Mouse (Mus musculus) CH12.LX (cell line): ENCODE measurements around the gene Gngt2. TPM values are rescaled to one million over a fixed set of nuclear protein-coding genes. Genes with fewer than 3 reads are reported as not detected.

Experiments used
- DNase-seq: peaks from one replicate; pipeline ENCODE4 v3.0.0-alpha.2; 2013; ENCODE audit errors: extremely low read depth
- H3K27ac ChIP-seq: 2 replicates; pipeline ENCODE4 v1.5.1; 2012; ENCODE audit warnings: low read depth, mild to moderate bottlenecking, control low read depth, moderate library complexity; ENCODE audit not compliant: insufficient read depth
- H3K27me3 ChIP-seq: replicated peaks from 2 replicates; pipeline ENCODE3; 2012; ENCODE audit warnings: inconsistent platforms
- H3K36me3 ChIP-seq, 2 experiments: replicated peaks in 1 of 2; 2 replicates each; pipeline versions ENCODE3 to v1.6.1; 2012; ENCODE audit warnings: inconsistent platforms in 1 of 2, low read length in 1 of 2, mild to moderate bottlenecking in 1 of 2, mixed read lengths in 1 of 2, moderate library complexity in 1 of 2; ENCODE audit not compliant: control insufficient read depth in 1 of 2, insufficient read depth in 1 of 2
- H3K4me1 ChIP-seq, 2 experiments: 2 replicates each; pipeline ENCODE4 v1.6.1; 2012; ENCODE audit warnings: inconsistent platforms in 1 of 2, moderate library complexity in 1 of 2; ENCODE audit not compliant: insufficient read depth in 2 of 2, control insufficient read depth in 1 of 2
- H3K4me2 ChIP-seq: 2 replicates; pipeline ENCODE4 v1.6.1; 2012; ENCODE audit warnings: low read depth, mild to moderate bottlenecking, control low read depth; ENCODE audit not compliant: poor library complexity, insufficient read depth, severe bottlenecking
- H3K4me3 ChIP-seq, 3 experiments: fragments of 150-350 bp in 1 of 3; sonication (generic) in 1 of 3; replicated peaks in 1 of 3; 2 replicates each; pipeline versions ENCODE3 to v1.5.1; 2011 to 2012; ENCODE audit warnings: low read depth in 2 of 3, low read length in 2 of 3, mild to moderate bottlenecking in 2 of 3, moderate library complexity in 2 of 3, control low read depth in 1 of 3, improper control_type of control experiment in 1 of 3, inconsistent platforms in 1 of 3, mixed read lengths in 1 of 3; ENCODE audit not compliant: poor library complexity in 1 of 3
- H3K79me2 ChIP-seq: replicated peaks from 2 replicates; pipeline ENCODE4 v1.6.1; 2012; ENCODE audit warnings: mild to moderate bottlenecking, moderate library complexity; ENCODE audit not compliant: control insufficient read depth, poor library complexity, insufficient read depth, severe bottlenecking; ENCODE audit errors: extremely low read depth
- H3K9ac ChIP-seq: 2 replicates; pipeline ENCODE4 v1.6.1; 2012; ENCODE audit warnings: low read depth, mild to moderate bottlenecking, control low read depth, moderate library complexity; ENCODE audit not compliant: insufficient read depth
- H3K9me3 ChIP-seq: replicated peaks from 2 replicates; pipeline ENCODE3; 2012; ENCODE audit warnings: low read length, inconsistent platforms, mixed read lengths
- BHLHE40 ChIP-seq: IDR thresholded peaks from 2 replicates; pipeline ENCODE4 v1.6.1; 2011; ENCODE audit warnings: mild to moderate bottlenecking, low read depth, low read length, improper control_type of control experiment
- EP300 ChIP-seq: IDR thresholded peaks from 2 replicates; pipeline ENCODE4 v1.6.1; 2011; ENCODE audit warnings: low read length, improper control_type of control experiment
- HCFC1 ChIP-seq: IDR thresholded peaks from 2 replicates; pipeline ENCODE4 v1.6.1; 2012; ENCODE audit warnings: low read depth, mild to moderate bottlenecking, inconsistent platforms, low read length, improper control_type of control experiment
- MAFK ChIP-seq: IDR thresholded peaks from 2 replicates; pipeline ENCODE4 v1.6.1; 2011; ENCODE audit warnings: low read length, improper control_type of control experiment; ENCODE audit not compliant: insufficient replicate concordance
- MYC ChIP-seq: IDR thresholded peaks from 2 replicates; pipeline ENCODE4 v1.6.1; 2011; ENCODE audit warnings: low read depth, mild to moderate bottlenecking, improper control_type of control experiment, low read length
- NELFE ChIP-seq: IDR thresholded peaks from 2 replicates; pipeline ENCODE4 v1.6.1; 2011; ENCODE audit warnings: low read depth, low read length, improper control_type of control experiment
- POLR2A ChIP-seq: IDR thresholded peaks from 2 replicates; pipeline ENCODE4 v1.6.1; 2011; ENCODE audit warnings: low read depth, mild to moderate bottlenecking, improper control_type of control experiment, low read length
- POLR2AphosphoS2 ChIP-seq: IDR thresholded peaks from 2 replicates; pipeline ENCODE4 v1.6.1; 2011; ENCODE audit warnings: low read depth, low read length, improper control_type of control experiment
- TBP ChIP-seq: conservative IDR thresholded peaks from 2 replicates; pipeline ENCODE4 v1.6.1; 2011; ENCODE audit warnings: low read depth, low read length, improper control_type of control experiment
- ZNF384 ChIP-seq: IDR thresholded peaks from 2 replicates; pipeline ENCODE4 v1.6.1; 2012; ENCODE audit warnings: low read depth, low read length, improper control_type of control experiment, inconsistent platforms
- dilution Hi-C: fragments of 300-500 bp; cut with MboI; formaldehyde crosslinking; loops from 2 replicates; pipeline ENCODE4 v1.14.3; 2020; ENCODE audit warnings: low sequenced_read_pairs; ENCODE audit not compliant: extremely low pct_unique_long_range_greater_than_20kb, extremely low pct_ligation_motif_present
- in situ Hi-C: fragments of 300-500 bp; cut with MboI; formaldehyde crosslinking; loops from 3 replicates; pipeline ENCODE4 v1.14.3; 2019; ENCODE audit warnings: low sequenced_read_pairs, low pct_ligation_motif_present, low pct_unique_long_range_greater_than_20kb, mixed read lengths
- polyA plus RNA-seq: library from polyadenylated mRNA; unstranded; fragments of >175 nt; gene quantifications from 2 replicates; pipeline ENCODE4 v1.2.1, GENCODE M21; 2012; ENCODE audit warnings: low read depth; ENCODE audit not compliant: insufficient read length
- total RNA-seq, 2 experiments: library from RNA; depleted of rRNA; stranded (reverse); fragments of 300-350 nt in 1 of 2; fragments of >200 nt in 1 of 2; gene quantifications; 2 replicates each; pipeline ENCODE4 v1.2.3; 2012 to 2014

The Gngt2 gene
- total RNA-seq (2012; rRNA removed) (133 and 143 TPM in 2 replicates), total RNA-seq (2014; rRNA removed) (157 and 162 TPM in 2 replicates), polyA plus RNA-seq (136 and 140 TPM in 2 replicates)

DNA sequence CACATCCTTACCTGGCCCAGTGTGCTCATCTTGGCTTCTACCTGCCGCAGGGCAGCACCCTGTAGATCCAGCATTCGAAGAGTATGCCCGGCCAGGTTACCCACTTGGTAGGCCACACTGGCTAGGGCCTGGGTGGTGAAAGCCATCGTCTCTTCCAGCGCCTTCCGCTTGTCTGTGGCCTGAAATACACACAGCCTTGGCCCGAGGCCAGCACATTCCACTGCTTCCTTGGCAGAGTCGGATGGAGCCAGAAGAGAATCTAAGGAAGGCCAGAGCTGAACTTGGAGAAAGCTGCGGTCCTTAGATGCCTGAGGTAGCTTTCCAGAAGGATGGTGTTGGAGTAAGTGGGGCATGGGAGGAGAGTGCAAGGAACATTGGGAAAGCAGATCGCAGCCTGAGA, at the start of gene Gngt2:
Gngt2 (plus strand) TSS at position 158 of the 400 bp plus-strand sequence.
- peaks cover 50 to 92% of the 10 kb centered on the region in 2 experiments for H3K4me1 ChIP-seq
- H3K36me3 ChIP-seq: peaks cover 33 to 43% of the 10 kb centered on the region in 2 experiments
- H3K9me3 ChIP-seq: no peaks in the 10 kb centered on the region
- in situ Hi-C loops (no loop called here), dilution Hi-C loops (no loop called here)
- peak within 1 kb of the TSS; percentile 29; the same call in 1 of the 2 replicates for H3K9ac ChIP-seq
- H3K27me3 ChIP-seq: no peaks in the 10 kb centered on the region
- peak within 1 kb of the TSS in 2 of 3 experiments; percentile 4 to 40 for H3K4me3 ChIP-seq
- DNase-seq: no peak
- peak within 1 kb of the TSS; percentile 82 for H3K4me2 ChIP-seq
- H3K79me2 ChIP-seq: peaks cover 39% of the 10 kb centered on the region
- TF ChIP-seq TBP (no peak), POLR2AphosphoS2 (no peak)
- peak within 1 kb of the TSS; percentile 85; the same call in 1 of the 2 replicates for H3K27ac ChIP-seq

GRCm38 (mm10) chr11:95789451-95789891, 47.5 kb upstream of the Gngt2 start:
- Histone ChIP-seq H3K4me3 (no peak overlapping the region), H3K36me3 (no peaks in the 10 kb centered on the region), H3K4me1 (peaks cover 0 to 5% of the 10 kb centered on the region in 2 experiments; a peak in 1 of 4 replicates), H3K27ac (no peak overlapping the region), H3K9ac (no peak overlapping the region), H3K27me3 (no peaks in the 10 kb centered on the region), H3K79me2 (no peaks in the 10 kb centered on the region), H3K9me3 (peaks cover 2% of the 10 kb centered on the region), H3K4me2 (no peak overlapping the region)
- dilution Hi-C loops: no loop called here
- in situ Hi-C loops: no loop called here
- DNase-seq: no peak
- TF ChIP-seq ZNF384: no peak

DNA sequence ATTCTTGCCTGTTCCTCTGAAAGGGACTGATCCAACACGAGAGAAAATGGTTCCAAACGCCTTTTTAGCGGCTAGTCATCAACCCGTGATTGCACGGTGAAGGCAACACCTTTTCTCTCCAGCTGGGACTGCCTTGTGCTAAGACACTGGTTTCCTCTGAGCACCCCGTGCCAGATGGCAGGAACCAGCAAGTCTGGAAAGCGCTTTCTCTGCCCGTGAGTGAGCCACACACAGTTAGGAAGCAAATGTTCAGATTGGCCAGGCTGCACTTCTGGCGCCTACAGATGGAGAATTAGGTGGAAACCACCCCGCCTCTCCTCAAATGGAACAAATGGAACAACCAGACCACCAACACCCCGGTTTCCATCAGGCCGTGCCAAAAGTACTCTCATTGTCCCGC, 45.2 kb upstream of the Gngt2 start:
- no peaks in the 10 kb centered on the region for H3K79me2 ChIP-seq
- H3K9me3 ChIP-seq: no peaks in the 10 kb centered on the region
- H3K27ac ChIP-seq: no peak overlapping the region
- dilution Hi-C loops: no loop called here
- in situ Hi-C loops: no loop called here
- H3K4me2 ChIP-seq: no peak overlapping the region
- H3K4me3 ChIP-seq: no peak overlapping the region
- peaks cover 0 to 5% of the 10 kb centered on the region in 2 experiments; a peak in 1 of 4 replicates for H3K4me1 ChIP-seq
- H3K9ac ChIP-seq: no peak overlapping the region
- no peaks in the 10 kb centered on the region for H3K27me3 ChIP-seq
- no peaks in the 10 kb centered on the region for H3K36me3 ChIP-seq
- TF ChIP-seq BHLHE40 (no peak), MAFK (no peak), HCFC1 (no peak), POLR2A (no peak), MYC (no peak), NELFE (no peak), EP300 (no peak)
- no peak for DNase-seq
